Mouse (Mus musculus): ENCODE measurements around the gene Ercc1. TPM values are rescaled to one million over a fixed set of nuclear protein-coding genes. Genes with fewer than 3 reads are reported as not detected.
A peak's percentile ranks its signal among the peaks of the same experiment; 100 is the strongest.

Gene Ercc1
- total RNA-seq, 2 experiments from 2014 or later, result 24.5 to 29.0 TPM

- peak; percentile 72 to 74 for DNase-seq
- intact Hi-C loops (cut with DNase I), result no loop called here
Measured at GRCm38 (mm10) chr7:19332709-19333352, 11.7 kb upstream of the Ercc1 start.

GRCm38 (mm10) chr7:19335583-19335982 is 9.0 kb upstream of the Ercc1 start:
- DNase-seq, result no peak
- intact Hi-C loops (cut with DNase I), result no loop called here

GRCm38 (mm10) chr7:19337122-19337521 is 7.5 kb upstream of the Ercc1 start:
- no peak for DNase-seq
- intact Hi-C loops (cut with DNase I), result no loop called here

- intact Hi-C loops (cut with DNase I), result no loop called here
- DNase-seq, result no peak
Measured at GRCm38 (mm10) chr7:19338060-19338459, 6.5 kb upstream of the Ercc1 start.

- intact Hi-C loops (cut with DNase I), result no loop called here
- DNase-seq, result no peak
Measured at GRCm38 (mm10) chr7:19338596-19338995, 6.0 kb upstream of the Ercc1 start.

GRCm38 (mm10) chr7:19341250-19341649 is 3.3 kb upstream of the Ercc1 start:
- intact Hi-C loops (cut with DNase I), result loop anchor here (5.0 kb wide), 1 partner anchor 164 kb away; the partner anchor contains the start of gene Eml2
- DNase-seq, result no peak

- intact Hi-C loops (cut with DNase I), result loop anchor here (5.0 kb wide), 1 partner anchor 165 kb away; the partner anchor contains the start of gene Eml2
- DNase-seq, result peak in 1 of 2 experiments; percentile 40
Measured at GRCm38 (mm10) chr7:19341761-19342409, 2.7 kb upstream of the Ercc1 start.

GRCm38 (mm10) chr7:19342481-19343027 is 2.0 kb upstream of the Ercc1 start:
- intact Hi-C loops (cut with DNase I), result loop anchor here (1.0 to 5.0 kb wide), 2 partner anchors 42 to 165 kb away; partner anchors contain the start of gene Eml2

GRCm38 (mm10) chr7:19343210-19343808 is 1.3 kb upstream of the Ercc1 start:
- intact Hi-C loops (cut with DNase I), result loop anchor here (1.0 to 5.0 kb wide), 2 partner anchors 43 to 166 kb away; partner anchors contain the start of gene Eml2
- DNase-seq, result peak; percentile 67 to 71

More at GRCm38 (mm10) chr7:19342481-19343027, 2.0 kb upstream of the Ercc1 start:
- peak; percentile 86 to 89 for DNase-seq

- peak; percentile 87 to 93 for DNase-seq
- intact Hi-C loops (cut with DNase I), result loop anchor here (5.0 kb wide), 1 partner anchor 168 kb away; the partner anchor contains the start of gene Eml2
Measured at GRCm38 (mm10) chr7:19344938-19345471, 427 bp downstream of the Ercc1 start.

GRCm38 (mm10) chr7:19349188-19349915 is 4.8 kb downstream of the Ercc1 start:
- DNase-seq, result peak in 1 of 2 experiments; percentile 4
- intact Hi-C loops (cut with DNase I), result no loop called here

GRCm38 (mm10) chr7:19350221-19350620 is 5.6 kb downstream of the Ercc1 start:
- intact Hi-C loops (cut with DNase I), result no loop called here
- peak in 1 of 2 experiments; percentile 3 for DNase-seq

- no peak for DNase-seq
- intact Hi-C loops (cut with DNase I), result no loop called here
Measured at GRCm38 (mm10) chr7:19354991-19355390, 10.4 kb downstream of the Ercc1 start.

GRCm38 (mm10) chr7:19356311-19356710 is 11.7 kb downstream of the Ercc1 start:
- intact Hi-C loops (cut with DNase I), result no loop called here
- DNase-seq, result peak in 1 of 2 experiments; percentile 2

- intact Hi-C loops (cut with DNase I), result no loop called here
Measured at GRCm38 (mm10) chr7:19357381-19358375, 13.1 kb downstream of the Ercc1 start.

GRCm38 (mm10) chr7:19358634-19359033 is 14.1 kb downstream of the Ercc1 start:
- DNase-seq, result no peak
- intact Hi-C loops (cut with DNase I), result no loop called here

More at GRCm38 (mm10) chr7:19357381-19358375, 13.1 kb downstream of the Ercc1 start:
- DNase-seq, result peak in 1 of 2 experiments; percentile 2

GRCm38 (mm10) chr7:19359299-19359891 is 14.8 kb downstream of the Ercc1 start, which contains the start of the genes Cd3eap and Ppp1r13l:
TSS of gene Cd3eap (minus strand) at chr7:19359483.
TSS of gene Ppp1r13l (plus strand) at chr7:19359749.
- intact Hi-C loops (cut with DNase I), result no loop called here
- peak; percentile 83 to 87 for DNase-seq
